Mouse (Mus musculus) lung, embryonic 14.5 days (tissue): ENCODE results near the gene Gm20388. TPM values are rescaled to one million over a fixed set of nuclear protein-coding genes. Genes with fewer than 3 reads are reported as not detected.

Experiments used
- ATAC-seq: fragments of 200-750 bp; cut with Nextera tagmentation; 2 replicates; pipeline ENCODE4 v1.8.0; 2017; ENCODE audit warnings: mild to moderate bottlenecking, moderate TSS enrichment, moderate library complexity; ENCODE audit not compliant: insufficient read depth
- DNase-seq: peaks from one replicate; pipeline ENCODE4 v3.0.0-alpha.2; 2015
- H3K27ac ChIP-seq: fragments of 300-500 bp; sonication (generic); 2 replicates; pipeline ENCODE4 v1.5.1; 2014; ENCODE audit warnings: low read depth, mild to moderate bottlenecking, moderate library complexity
- H3K27me3 ChIP-seq: fragments of 300-500 bp; sonication (generic); 2 replicates; pipeline ENCODE4 v1.6.1; 2014; ENCODE audit warnings: low read length, control low read depth; ENCODE audit not compliant: insufficient read depth
- H3K36me3 ChIP-seq: fragments of 300-500 bp; sonication (generic); 2 replicates; pipeline ENCODE4 v1.6.1; 2014; ENCODE audit warnings: control low read depth; ENCODE audit not compliant: insufficient read depth
- H3K4me1 ChIP-seq: fragments of 300-500 bp; sonication (generic); 2 replicates; pipeline ENCODE4 v1.6.1; 2014; ENCODE audit warnings: antibody characterized with exemption, control low read depth; ENCODE audit not compliant: insufficient read depth
- H3K4me2 ChIP-seq: fragments of 300-500 bp; sonication (generic); 2 replicates; pipeline ENCODE4 v1.6.1; 2014; ENCODE audit warnings: mild to moderate bottlenecking
- H3K4me3 ChIP-seq: fragments of 300-500 bp; sonication (generic); 2 replicates; pipeline ENCODE4 v1.5.1; 2014; ENCODE audit warnings: low read depth, low read length
- H3K9ac ChIP-seq: fragments of 300-500 bp; sonication (generic); 2 replicates; pipeline ENCODE4 v1.6.1; 2014
- H3K9me3 ChIP-seq: fragments of 300-500 bp; sonication (generic); 2 replicates; pipeline ENCODE4 v1.6.1; 2016; ENCODE audit warnings: low read depth, low read length, control low read depth
- CTCF ChIP-seq: IDR thresholded peaks from 2 replicates; pipeline ENCODE4 v1.5.1; 2016; ENCODE audit warnings: antibody characterized with exemption, low read depth
- WGBS: fragments of 180-500 bp; shearing (Covaris S2); extraction: QIAGEN DNeasy Blood & Tissue Kit; methylation state at CpG from one replicate; pipeline ENCODE4 v1.1.7; 2014; 5-methylcytosine and 5-hydroxymethylcytosine counted together
- polyA plus RNA-seq: library from polyadenylated mRNA; unstranded; fragments of >200 nt; fragmentation: Nextera tagmentation; extraction: Ambion mirVana; gene quantifications from 2 replicates; pipeline ENCODE4 v1.2.1, GENCODE M21; 2014

Gene Gm20388
- polyA plus RNA-seq, 1 experiment from 2014 or later = not detected

DNA sequence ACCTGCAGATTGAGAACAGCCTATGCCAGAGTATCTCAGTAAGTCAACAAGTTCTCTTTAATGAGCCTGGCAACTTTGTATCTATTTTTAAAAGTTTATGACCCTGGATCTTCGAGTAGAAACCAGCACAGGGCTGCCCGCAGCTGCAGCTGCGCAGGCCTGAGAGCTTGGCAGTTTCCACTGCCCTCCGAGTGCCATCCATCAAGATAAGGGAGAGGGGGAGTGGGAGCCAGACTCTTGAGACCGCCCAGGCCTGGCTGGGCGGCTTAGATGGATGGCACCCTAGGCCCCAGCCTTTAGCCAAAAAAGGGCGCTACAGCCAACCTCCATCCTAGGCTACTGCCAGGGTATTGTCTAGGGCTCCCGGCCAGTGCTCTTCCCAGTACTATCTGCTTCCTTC lies 1074.2 kb downstream of the Gm20388 start:
- Histone ChIP-seq H3K27me3 (no peaks in the 10 kb centered on the region), H3K36me3 (no peaks in the 10 kb centered on the region), H3K4me2 (no peak overlapping the region), H3K27ac (no peak overlapping the region), H3K4me3 (no peak overlapping the region), H3K9me3 (no peaks in the 10 kb centered on the region), H3K4me1 (peaks cover 5% of the 10 kb centered on the region), H3K9ac (0 out of 2 replicates have a peak overlapping the region, but pooled peaks have one; percentile 2)
- peak; percentile 52 for DNase-seq
- no peak for TF ChIP-seq CTCF
- ATAC-seq = peak; percentile 64; the same call in 1 of the 2 replicates
- 39% methylated on average over 8 of the region's 8 CpGs for WGBS

DNA sequence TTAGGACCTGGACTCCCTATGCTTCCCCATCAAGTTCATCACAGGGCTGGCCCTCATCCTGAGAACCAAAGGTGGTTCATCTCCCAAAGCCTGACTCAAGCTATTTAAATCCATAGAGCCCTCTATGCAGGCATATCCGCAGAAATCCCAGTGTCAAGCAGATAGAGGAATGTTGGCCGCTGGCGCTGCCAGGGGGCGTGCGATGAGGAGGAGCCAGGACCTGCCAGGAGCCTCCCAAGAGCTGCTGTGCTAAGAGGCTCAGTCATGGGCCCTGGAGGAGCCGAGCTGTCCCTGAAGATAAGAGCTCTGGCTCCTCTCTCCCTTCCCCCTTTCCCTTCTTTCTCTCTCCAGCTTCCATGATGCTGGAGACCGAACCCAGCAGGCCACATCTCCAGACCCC lies 1075.4 kb downstream of the Gm20388 start:
- no peak overlapping the region for H3K4me3 ChIP-seq
- no peak overlapping the region for H3K4me2 ChIP-seq
- ATAC-seq (0 out of 2 replicates have a peak, but pooled peaks have one; percentile 43), DNase-seq (peak; percentile 46)
- H3K27me3 ChIP-seq = no peaks in the 10 kb centered on the region
- no peaks in the 10 kb centered on the region for H3K36me3 ChIP-seq
- no peak for TF ChIP-seq CTCF
- H3K27ac ChIP-seq = no peak overlapping the region
- H3K9ac ChIP-seq = no peak overlapping the region
- H3K4me1 ChIP-seq = peaks cover 5% of the 10 kb centered on the region
- no peaks in the 10 kb centered on the region for H3K9me3 ChIP-seq
- 72% methylated on average over 7 of the region's 7 CpGs for WGBS

GRCm38 (mm10) chr8:120993738-120994137 lies 1083.1 kb downstream of the Gm20388 start:
- no peak overlapping the region for H3K4me2 ChIP-seq
- no peaks in the 10 kb centered on the region for H3K27me3 ChIP-seq
- ATAC-seq (peak; percentile 84), DNase-seq (peak; percentile 82)
- no peak for TF ChIP-seq CTCF
- no peak overlapping the region for H3K4me3 ChIP-seq
- H3K27ac ChIP-seq = no peak overlapping the region
- 16% methylated on average over 16 of the region's 16 CpGs for WGBS
- H3K9ac ChIP-seq = no peak overlapping the region
- H3K4me1 ChIP-seq = 0 out of 2 replicates have a peak, but pooled peaks cover 3% of the 10 kb centered on the region
- no peaks in the 10 kb centered on the region for H3K36me3 ChIP-seq
- no peaks in the 10 kb centered on the region for H3K9me3 ChIP-seq

GRCm38 (mm10) chr8:120995424-120995823 lies 1084.8 kb downstream of the Gm20388 start:
- ATAC-seq = no peak
- 77% methylated on average over 9 of the region's 9 CpGs for WGBS
- Histone ChIP-seq H3K4me3 (no peak overlapping the region), H3K36me3 (no peaks in the 10 kb centered on the region), H3K27me3 (no peaks in the 10 kb centered on the region), H3K4me2 (no peak overlapping the region), H3K9me3 (no peaks in the 10 kb centered on the region), H3K9ac (no peak overlapping the region), H3K4me1 (0 out of 2 replicates have a peak, but pooled peaks cover 3% of the 10 kb centered on the region), H3K27ac (no peak overlapping the region)
- TF ChIP-seq CTCF = no peak
- DNase-seq = no peak

DNA sequence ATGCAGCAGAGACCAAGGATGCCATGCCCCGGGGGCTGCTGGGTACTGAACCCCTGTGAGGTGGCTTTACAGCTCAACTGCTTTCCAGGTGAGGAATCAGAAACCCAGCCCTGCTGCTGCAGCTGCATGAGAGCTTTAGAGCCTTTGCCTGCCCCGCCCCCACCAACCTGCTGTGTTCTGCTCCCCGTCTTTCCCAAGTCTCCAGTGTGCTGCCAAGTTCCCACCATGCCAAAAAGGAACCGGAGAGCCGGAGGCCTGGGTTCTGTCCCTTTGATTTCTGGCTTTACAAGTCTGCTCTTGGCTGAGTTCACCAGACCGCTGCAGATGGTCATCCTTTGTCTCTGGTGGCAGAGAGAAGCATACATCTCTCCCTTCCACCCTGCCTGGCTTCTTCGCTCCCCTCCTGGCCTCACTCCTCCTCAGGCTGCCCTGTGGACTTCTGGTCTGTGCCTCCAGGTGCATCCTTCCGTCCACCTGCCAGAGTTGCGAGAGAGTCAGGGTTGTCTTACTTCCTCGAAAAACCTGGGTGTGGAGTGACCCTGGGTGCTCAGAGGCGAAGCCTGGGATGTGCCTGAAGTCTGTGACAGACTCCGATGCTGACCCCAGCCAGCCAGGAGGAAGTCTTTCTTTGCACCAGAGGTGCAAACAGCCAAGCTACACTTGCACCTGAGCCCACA lies 1086.4 kb downstream of the Gm20388 start:
- no peak overlapping the region for H3K4me3 ChIP-seq
- no peak overlapping the region for H3K4me2 ChIP-seq
- TF ChIP-seq CTCF = no peak
- H3K9me3 ChIP-seq = no peaks in the 10 kb centered on the region
- WGBS = 72% methylated on average over 12 of the region's 12 CpGs
- H3K9ac ChIP-seq = no peak overlapping the region
- no peaks in the 10 kb centered on the region for H3K36me3 ChIP-seq
- H3K27ac ChIP-seq = no peak overlapping the region
- no peaks in the 10 kb centered on the region for H3K27me3 ChIP-seq
- DNase-seq = no peak
- peaks cover 5% of the 10 kb centered on the region; the same call in 1 of the 2 replicates for H3K4me1 ChIP-seq
- ATAC-seq = no peak

DNA sequence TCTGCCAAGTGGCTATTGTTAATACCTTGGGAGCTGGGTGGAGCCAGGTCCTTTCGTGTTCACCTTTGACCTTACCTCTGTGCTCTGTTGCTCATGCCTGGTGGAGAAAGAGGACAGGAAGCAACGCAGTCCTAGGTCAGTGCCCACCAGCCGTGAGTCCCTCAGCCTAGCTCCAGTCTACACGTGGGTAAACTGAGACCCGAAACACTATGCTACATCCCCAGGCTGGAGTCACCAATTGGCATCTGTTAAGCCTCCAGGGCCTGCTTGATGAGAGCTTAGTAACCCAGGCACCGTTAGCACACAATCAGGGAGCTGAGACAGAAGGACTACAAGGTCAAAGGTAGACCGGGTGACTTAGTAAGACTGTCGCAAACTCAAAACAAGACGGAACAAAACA lies 1087.3 kb downstream of the Gm20388 start:
- WGBS = 80% methylated on average over 9 of the region's 9 CpGs
- no peaks in the 10 kb centered on the region for H3K36me3 ChIP-seq
- no peak for ATAC-seq
- no peak overlapping the region for H3K27ac ChIP-seq
- H3K4me3 ChIP-seq = no peak overlapping the region
- no peak for TF ChIP-seq CTCF
- H3K4me1 ChIP-seq = peaks cover 10% of the 10 kb centered on the region; the same call in 1 of the 2 replicates
- H3K9me3 ChIP-seq = no peaks in the 10 kb centered on the region
- no peaks in the 10 kb centered on the region for H3K27me3 ChIP-seq
- DNase-seq = no peak
- H3K4me2 ChIP-seq = no peak overlapping the region
- no peak overlapping the region for H3K9ac ChIP-seq

GRCm38 (mm10) chr8:120998966-120999365 lies 1088.3 kb downstream of the Gm20388 start:
- no peak overlapping the region for H3K27ac ChIP-seq
- DNase-seq (peak; percentile 65), ATAC-seq (no peak)
- no peaks in the 10 kb centered on the region for H3K27me3 ChIP-seq
- H3K4me3 ChIP-seq = no peak overlapping the region
- no peaks in the 10 kb centered on the region for H3K9me3 ChIP-seq
- H3K36me3 ChIP-seq = no peaks in the 10 kb centered on the region
- WGBS = 33% methylated on average over 14 of the region's 14 CpGs
- no peak overlapping the region for H3K4me2 ChIP-seq
- no peak for TF ChIP-seq CTCF
- H3K4me1 ChIP-seq = peaks cover 10% of the 10 kb centered on the region; the same call in 1 of the 2 replicates
- H3K9ac ChIP-seq = no peak overlapping the region
